Mouse (Mus musculus): ENCODE data around the gene Cast. TPM values are rescaled to one million over a fixed set of nuclear protein-coding genes. Genes with fewer than 3 reads are reported as not detected.

Cast gene
- total and polyA plus RNA-seq, 2 experiments from 2014 or later: 30.6 to 48.8 TPM

GRCm38 (mm10) chr13:74695497-74696193 lies 113.0 kb downstream of the Cast start:
- Histone ChIP-seq H3K9ac (replicated peaks; ENCODE audit: low read depth, low read length) (no peak overlapping the region), H3K4me1 (ENCODE audit: control insufficient read depth, insufficient read depth) (no peaks in the 10 kb centered on the region), H3K27me3 (ENCODE audit: control insufficient read depth, insufficient read depth, low read length) (no peaks in the 10 kb centered on the region), H3K27ac (ENCODE audit: low read depth) (no peak overlapping the region), H3K4me2 (ENCODE audit: low read depth, low read length) (no peak overlapping the region), H3K4me3 (ENCODE audit: low read depth, low read length) (no peak overlapping the region), H3K9me3 (replicated peaks; ENCODE audit: control insufficient read depth, low read length) (no peaks in the 10 kb centered on the region), H3K36me3 (replicated peaks; ENCODE audit: control insufficient read depth, insufficient read depth, low read length) (peaks cover 52% of the 10 kb centered on the region)
- 95% methylated on average over 5 of the region's 5 CpGs for WGBS
- ATAC-seq (ENCODE audit: insufficient read depth, low read depth) (no peak), DNase-seq (ENCODE audit: low spot score) (no peak)
- no peak for TF ChIP-seq EP300 (IDR thresholded peaks at IDR 0.05; ENCODE audit: low read depth)
- TF ChIP-seq CTCF (IDR thresholded peaks at IDR 0.05; ENCODE audit: low read depth): no peak

Other genes starting within 250 kb of the Cast start
- gene Erap1, start 169.2 kb downstream of the Cast start, total RNA-seq (2014; rRNA removed; ENCODE audit: low replicate concordance): 9.6 and 61.1 TPM in 2 replicates
- gene Erap1, start 169.2 kb downstream of the Cast start, polyA plus RNA-seq (2015; fragmentation: Nextera tagmentation; extraction: Ambion mirVana): 12.0 and 15.0 TPM in 2 replicates